Mouse (Mus musculus) skeletal muscle tissue, adult 2 months (tissue): ENCODE results near the gene Atp2b2.

Experiments used
- DNase-seq: peaks from one replicate; pipeline ENCODE4 v3.0.0-alpha.2; 2012; ENCODE audit warnings: low read depth, low spot score

Atp2b2 gene

GRCm38 (mm10) chr6:113942355-113942754 is 100.1 kb downstream of the Atp2b2 start:
- no peak for DNase-seq

GRCm38 (mm10) chr6:113941324-113941723 is 101.1 kb downstream of the Atp2b2 start:
- DNase-seq: no peak

DNA sequence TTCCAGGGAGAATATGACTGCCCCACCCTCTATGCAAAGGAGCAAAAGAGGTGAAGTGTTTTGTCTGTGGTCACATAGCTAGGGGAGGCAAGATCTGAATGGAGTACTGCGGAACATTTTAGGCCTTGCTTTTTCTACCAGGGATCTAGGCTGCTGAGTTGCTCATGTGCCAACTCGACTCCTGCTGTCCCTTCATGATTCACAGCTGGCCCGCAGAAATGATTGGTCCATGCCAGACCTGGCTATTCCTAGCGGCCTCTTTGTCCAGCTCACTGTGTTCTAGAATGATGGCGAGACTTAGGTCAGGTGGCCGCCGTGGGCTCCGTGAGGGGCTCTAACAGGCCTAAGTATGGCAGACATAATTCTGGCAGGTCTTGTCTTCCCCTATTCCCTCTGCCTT is 103.0 kb downstream of the Atp2b2 start:
- no peak for DNase-seq

- DNase-seq: no peak
These were observed 105.5 kb downstream of the Atp2b2 start for GRCm38 (mm10) chr6:113936811-113937508.

- DNase-seq: peak; percentile 61
These were observed 106.3 kb downstream of the Atp2b2 start for GRCm38 (mm10) chr6:113936111-113936510.

DNA sequence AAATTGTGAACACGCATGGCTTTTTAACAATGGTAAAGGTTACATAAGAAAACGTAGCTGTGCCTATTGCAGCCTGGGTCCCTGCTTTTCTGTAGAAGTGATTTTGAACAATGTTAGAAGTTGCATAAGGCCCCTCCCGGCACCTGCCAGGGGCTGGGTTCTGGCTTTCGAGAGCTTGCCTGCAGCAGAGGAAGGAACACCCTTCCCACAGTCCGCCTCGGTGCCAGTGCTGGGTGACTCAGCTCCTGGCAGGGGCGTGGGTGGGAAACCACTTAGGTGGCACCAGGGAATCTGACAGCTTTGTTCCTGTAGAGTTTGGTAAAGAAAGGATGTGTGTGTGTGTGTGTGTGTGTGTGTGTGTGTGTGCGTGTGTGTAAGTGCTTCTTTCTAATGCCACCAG is 107.7 kb downstream of the Atp2b2 start:
- DNase-seq: no peak

- DNase-seq: no peak
These were observed 108.9 kb downstream of the Atp2b2 start for GRCm38 (mm10) chr6:113933261-113934151.

GRCm38 (mm10) chr6:113929191-113929875 is 113.1 kb downstream of the Atp2b2 start:
- DNase-seq: no peak

GRCm38 (mm10) chr6:113923249-113923648 is 119.2 kb downstream of the Atp2b2 start:
- DNase-seq: no peak

DNA sequence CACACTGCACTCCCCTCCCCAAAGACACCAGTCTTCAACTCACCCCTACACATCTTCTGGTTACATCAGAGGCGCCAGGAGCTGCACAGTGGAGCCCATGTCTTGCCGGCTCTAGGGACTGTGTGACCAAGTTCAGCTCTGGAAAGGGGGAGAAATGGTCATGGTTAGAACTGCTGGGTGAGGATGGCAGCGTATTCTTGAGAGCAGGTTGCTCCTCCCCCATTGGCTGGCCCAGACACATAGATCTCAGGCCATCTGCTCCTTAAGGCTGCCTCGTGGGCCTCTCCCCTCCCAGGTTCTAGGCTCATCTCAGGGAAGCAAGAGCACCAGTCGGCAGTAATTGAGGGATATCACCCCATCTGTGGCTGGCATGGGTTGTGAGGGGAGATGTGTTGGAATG is 121.9 kb downstream of the Atp2b2 start:
- no peak for DNase-seq

GRCm38 (mm10) chr6:113912753-113913152 is 129.7 kb downstream of the Atp2b2 start:
- no peak for DNase-seq

GRCm38 (mm10) chr6:113911094-113911493 is 131.3 kb downstream of the Atp2b2 start:
- DNase-seq: no peak

- no peak for DNase-seq
These were observed 131.9 kb downstream of the Atp2b2 start for GRCm38 (mm10) chr6:113910411-113911055.

DNA sequence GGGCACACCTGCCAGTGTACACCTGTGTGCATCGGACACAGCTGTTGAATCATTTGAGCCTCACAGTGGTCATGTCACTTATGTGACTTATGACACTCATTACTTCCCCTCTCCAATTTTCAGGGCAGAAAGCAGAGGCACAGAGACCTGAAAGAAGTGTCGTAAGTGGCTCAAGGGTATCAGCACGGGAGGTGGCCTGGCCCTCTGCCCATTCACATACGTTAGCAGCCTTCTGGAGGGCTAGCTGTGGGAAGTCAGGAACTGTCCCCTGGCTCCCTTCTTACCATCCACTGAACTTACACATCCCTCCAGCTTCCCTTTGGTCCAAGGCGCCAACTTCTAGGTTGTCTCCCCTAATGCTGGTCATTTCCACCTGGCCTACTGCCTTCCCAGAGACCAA is 132.6 kb downstream of the Atp2b2 start:
- DNase-seq: no peak

DNA sequence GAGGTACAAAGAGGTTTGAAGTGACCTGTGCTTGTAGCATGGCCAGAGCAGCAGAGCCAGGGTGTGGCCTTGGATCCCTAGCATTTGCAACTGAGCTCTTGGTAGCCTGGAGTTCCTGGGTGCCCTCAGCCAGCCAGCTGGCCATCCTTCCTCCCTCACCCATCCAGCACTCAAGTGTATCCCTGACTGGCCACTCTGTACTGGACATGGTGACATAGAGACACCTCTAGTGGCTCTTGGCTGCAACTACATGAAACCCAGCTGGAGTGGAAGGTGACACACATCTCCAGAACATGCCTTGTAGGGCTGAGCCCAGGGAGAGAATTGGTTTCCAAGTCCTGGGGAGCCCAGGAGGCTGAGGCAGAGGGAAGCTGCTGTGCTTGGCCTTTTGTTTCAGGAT is 134.3 kb downstream of the Atp2b2 start:
- DNase-seq: no peak

GRCm38 (mm10) chr6:113904406-113904805 is 138.0 kb downstream of the Atp2b2 start:
- DNase-seq: no peak

GRCm38 (mm10) chr6:113896023-113896422 is 146.4 kb downstream of the Atp2b2 start:
- no peak for DNase-seq

GRCm38 (mm10) chr6:113894008-113894407 is 148.4 kb downstream of the Atp2b2 start:
- no peak for DNase-seq

GRCm38 (mm10) chr6:113892091-113892674 is 150.2 kb downstream of the Atp2b2 start:
- no peak for DNase-seq

DNA sequence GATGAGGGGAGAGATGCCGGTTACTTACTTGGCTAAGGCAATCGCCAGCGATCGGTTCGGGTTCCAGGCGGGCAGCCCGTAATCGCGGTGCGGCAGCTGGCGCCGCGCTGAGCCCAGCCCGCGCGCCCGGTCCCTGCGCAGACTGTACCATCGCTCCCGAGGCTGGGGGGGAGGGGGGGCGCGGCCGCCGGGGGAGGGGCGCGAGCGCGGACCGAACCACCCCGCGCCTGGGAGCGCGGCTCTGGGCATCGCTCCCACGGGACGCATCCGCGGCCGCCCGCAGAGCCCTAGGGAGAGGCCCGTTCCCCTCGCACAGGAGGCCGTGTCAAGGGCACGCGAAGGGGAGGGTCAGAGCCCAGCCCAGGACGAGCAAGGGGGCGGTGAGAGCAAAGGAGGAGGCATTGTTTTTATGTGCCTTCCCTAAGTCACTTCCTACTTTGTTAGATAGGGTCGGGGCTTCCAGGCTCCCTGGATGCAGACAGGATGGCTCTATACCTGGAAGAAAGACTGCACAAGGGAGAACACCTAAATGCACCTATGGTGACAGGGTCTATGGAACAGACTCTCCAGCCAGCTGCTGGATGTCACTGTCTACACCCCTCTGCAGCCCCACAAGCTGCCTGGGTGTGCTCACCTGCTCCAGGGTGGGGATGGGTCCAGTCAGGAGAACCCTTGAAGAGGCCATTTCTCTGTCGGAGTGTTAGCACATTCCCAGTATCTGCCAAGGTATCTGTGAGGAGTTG is 151.0 kb downstream of the Atp2b2 start:
- no peak for DNase-seq

- no peak for DNase-seq
These were observed 151.6 kb downstream of the Atp2b2 start for GRCm38 (mm10) chr6:113890858-113891213.
